Mouse (Mus musculus) granulocyte monocyte progenitor cell, adult 5-6 weeks (primary cell): ENCODE measurements at regions not wholly inside any gene's neighbourhood (a gene's known extent, or its start where the extent isn't known, plus 50 kb on each side); places are given as distances from the start of the nearest gene placed in this dataset.
"Not testable (repeated sequence)": the region's sequence is repeated elsewhere in the genome, so short reads cannot be mapped to it uniquely, and the experiment has no call there.

Experiments used
- ATAC-seq: replicated peaks from 2 replicates; pipeline ENCODE4 v1.8.0; 2016; ENCODE audit warnings: mild to moderate bottlenecking, moderate TSS enrichment, inconsistent platforms; ENCODE audit not compliant: poor library complexity, severe bottlenecking

- not testable (repeated sequence) for ATAC-seq
Measured at GRCm38 (mm10) chr3:9072471-9072870, 537.4 kb downstream of the Zfp704 start.

GRCm38 (mm10) chr3:9067048-9067447 lies 542.8 kb downstream of the Zfp704 start:
- ATAC-seq, result peak; percentile 88

GRCm38 (mm10) chr3:9066374-9066773 lies 543.5 kb downstream of the Zfp704 start:
- no peak for ATAC-seq

DNA sequence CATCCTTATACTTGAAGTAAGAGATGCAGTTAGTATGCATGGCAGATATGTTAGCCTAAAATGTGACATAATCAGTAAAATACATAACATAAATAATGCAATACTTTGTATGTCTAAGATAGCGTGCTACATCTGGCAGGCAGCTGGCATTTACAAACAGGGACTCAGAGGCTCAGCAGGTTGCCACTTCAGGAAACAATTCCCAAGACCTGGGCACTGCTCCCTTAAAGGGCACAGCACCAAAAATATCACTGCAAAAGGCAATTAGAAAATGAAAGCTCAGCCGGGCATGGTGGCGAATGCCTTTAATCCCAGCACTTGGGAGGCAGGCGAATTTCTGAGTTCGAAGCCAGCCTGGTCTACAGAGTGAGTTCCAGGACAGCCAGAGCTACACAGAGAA lies 544.0 kb downstream of the Zfp704 start:
- no peak for ATAC-seq

- ATAC-seq, result peak; percentile 81
Measured at GRCm38 (mm10) chr3:9064266-9065031, 545.4 kb downstream of the Zfp704 start.

DNA sequence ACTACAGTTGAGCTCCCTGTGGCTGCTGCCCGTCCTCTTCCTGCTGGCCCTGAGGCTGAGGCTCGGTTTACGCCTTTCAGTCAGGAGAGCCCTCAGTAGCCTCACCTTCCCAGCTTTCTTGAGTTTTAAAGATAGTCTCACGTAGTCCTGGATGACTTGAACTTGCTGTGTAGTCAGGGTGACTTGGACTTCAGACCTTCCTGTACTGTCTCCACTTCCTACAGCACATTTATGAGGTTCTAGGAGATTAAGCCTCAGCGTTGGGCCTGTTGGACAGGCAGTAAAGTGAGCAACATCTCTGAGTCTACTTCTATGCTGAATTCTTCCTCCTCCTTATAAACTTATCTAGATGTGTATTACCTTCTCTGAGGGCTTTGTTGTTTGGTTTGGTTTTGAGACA lies 546.2 kb downstream of the Zfp704 start:
- ATAC-seq, result no peak

DNA sequence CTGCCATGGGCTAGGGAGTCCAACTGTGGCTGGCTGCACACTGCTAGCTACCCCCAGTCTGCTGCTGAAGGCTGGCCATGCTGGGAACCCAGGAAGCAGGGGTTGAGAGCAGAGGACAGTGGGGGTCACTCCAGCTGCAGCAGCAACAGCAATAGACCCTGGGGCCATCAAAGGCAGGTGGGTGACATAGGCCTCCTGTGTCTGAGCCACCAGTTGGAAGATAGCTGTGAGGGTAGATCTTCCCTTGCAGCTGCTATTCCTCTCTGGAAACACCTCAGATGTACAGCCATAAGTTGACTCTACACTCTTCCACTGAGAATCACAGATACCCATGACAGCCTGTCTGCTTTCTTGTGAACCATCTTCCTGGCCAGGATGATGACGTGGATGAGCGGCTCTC lies 548.5 kb downstream of the Zfp704 start:
- ATAC-seq, result no peak

GRCm38 (mm10) chr3:9057703-9058102 lies 552.2 kb downstream of the Zfp704 start:
- not testable (repeated sequence) for ATAC-seq

DNA sequence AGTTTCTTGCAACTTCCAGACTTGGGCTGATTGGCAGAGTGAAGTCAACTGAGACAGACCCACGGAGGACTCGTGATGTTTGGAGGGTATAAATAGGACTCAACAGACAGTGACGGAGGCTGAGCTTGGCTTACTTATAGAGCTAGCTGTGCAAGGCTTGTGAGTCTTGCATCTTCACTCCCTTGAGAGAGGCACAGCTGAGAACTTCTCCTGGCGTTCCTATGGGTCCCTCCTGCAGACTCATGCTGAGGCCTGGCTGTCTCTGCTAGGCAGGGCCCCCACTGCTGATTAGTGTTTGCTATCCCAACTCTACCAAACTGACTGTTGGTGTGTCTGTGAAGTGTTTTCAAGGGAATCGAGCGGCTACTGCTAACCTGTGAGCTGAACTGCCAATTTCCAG lies 553.0 kb downstream of the Zfp704 start:
- no peak for ATAC-seq

DNA sequence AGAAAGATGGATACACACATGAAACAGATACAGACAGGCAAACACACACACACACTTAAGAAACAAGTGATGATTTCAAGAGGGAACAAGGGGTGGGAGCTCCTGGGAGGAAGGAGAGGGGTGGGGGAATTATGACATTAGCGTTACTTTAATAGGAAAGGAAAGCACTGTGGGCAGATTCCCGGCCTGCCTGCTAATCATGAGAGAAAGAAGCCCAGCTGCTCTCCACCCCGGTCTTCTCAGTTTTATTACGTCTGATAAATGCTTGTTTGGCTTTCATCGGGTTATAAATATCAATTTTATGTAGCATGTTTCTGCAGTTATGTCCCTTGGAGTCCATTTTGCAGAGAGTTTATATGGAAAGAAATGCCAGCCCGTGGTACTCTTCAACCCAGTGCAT lies 554.1 kb downstream of the Zfp704 start:
- no peak for ATAC-seq
